ENCODE assay signal across 10 mouse cellular contexts in genomic region chr10:20927894-20928293, GRCm38 (mm10). TPM values are rescaled to one million over a fixed set of nuclear protein-coding genes. Genes with fewer than 3 reads are reported as not detected.
A peak's percentile ranks its signal among the peaks of the same experiment; 100 is the strongest.
DNase-seq lines count a peak whose midpoint lies in the region; ATAC-seq and TF ChIP-seq lines count a peak whose summit lies in the region.
"Had no signal": no experiment of that assay in that cellular context is flagged by ENCODE, and none has a peak within 500 bp of the region (broad histone marks: within the 10 kb centered on the region; RNA-seq: fewer than 3 reads in every experiment).

No protein-coding gene starts in this region.

- H3K4me3 ChIP-seq in lung, adult 2 months (replicated peaks; ENCODE audit: extremely low read depth, low read depth, low read length): no peak overlapping the region
- H3K4me3 ChIP-seq in embryonic facial prominence, embryonic 14.5 days (ENCODE audit: low read depth, low read length): no peak overlapping the region
- H3K4me3 ChIP-seq in neural tube, embryonic 15.5 days (replicated peaks): no peak overlapping the region
- H3K4me3 ChIP-seq: liver, embryonic 13.5 days; stomach, embryonic 15.5 days had no signal

- no peak overlapping the region for H3K27ac ChIP-seq in embryonic facial prominence, embryonic 14.5 days (replicated peaks; ENCODE audit: low read depth, low read length)
- H3K27ac ChIP-seq in neural tube, embryonic 15.5 days (replicated peaks): no peak overlapping the region
- H3K27ac ChIP-seq: liver, embryonic 13.5 days; stomach, embryonic 15.5 days had no signal

- 0 out of 2 replicates have a peak, but pooled peaks have one; percentile 20 for TF ChIP-seq CTCF in lung, adult 2 months (IDR thresholded peaks at IDR 0.05; ENCODE audit: insufficient read depth, low read length)

- no peak for TF ChIP-seq POLR2A in lung, adult 2 months (IDR thresholded peaks at IDR 0.05; ENCODE audit: borderline replicate concordance, extremely low read depth, low read depth, low read length)

- no peak overlapping the region for H3K9ac ChIP-seq in embryonic facial prominence, embryonic 14.5 days (ENCODE audit: low read depth, low read length)
- H3K9ac ChIP-seq in neural tube, embryonic 15.5 days (replicated peaks): no peak overlapping the region
- H3K9ac ChIP-seq: liver, embryonic 13.5 days; stomach, embryonic 15.5 days had no signal

- H3K36me3 ChIP-seq in embryonic facial prominence, embryonic 14.5 days (ENCODE audit: control insufficient read depth, insufficient read depth, low read length): no peaks in the 10 kb centered on the region
- H3K36me3 ChIP-seq in neural tube, embryonic 15.5 days: no peaks in the 10 kb centered on the region
- H3K36me3 ChIP-seq: liver, embryonic 13.5 days; stomach, embryonic 15.5 days had no signal

- 29% methylated on average over 4 of the region's 4 CpGs for WGBS in lung, adult 2 months
- WGBS in embryonic facial prominence, embryonic 14.5 days: 38% methylated on average over 4 of the region's 4 CpGs
- 36% methylated on average over 4 of the region's 4 CpGs for WGBS in neural tube, embryonic 15.5 days

- no peaks in the 10 kb centered on the region for H3K9me3 ChIP-seq in embryonic facial prominence, embryonic 14.5 days (ENCODE audit: control insufficient read depth, low read length)
- no peaks in the 10 kb centered on the region for H3K9me3 ChIP-seq in neural tube, embryonic 15.5 days (replicated peaks)
- H3K9me3 ChIP-seq: liver, embryonic 13.5 days; stomach, embryonic 15.5 days had no signal

- no peaks in the 10 kb centered on the region for H3K4me1 ChIP-seq in lung, adult 2 months (ENCODE audit: control insufficient read depth, insufficient read depth, low read length)
- H3K4me1 ChIP-seq in embryonic facial prominence, embryonic 14.5 days (ENCODE audit: control insufficient read depth, insufficient read depth, low read length): no peaks in the 10 kb centered on the region
- no peaks in the 10 kb centered on the region for H3K4me1 ChIP-seq in neural tube, embryonic 15.5 days
- H3K4me1 ChIP-seq: liver, embryonic 13.5 days; stomach, embryonic 15.5 days had no signal

- no peaks in the 10 kb centered on the region for H3K27me3 ChIP-seq in embryonic facial prominence, embryonic 14.5 days (replicated peaks; ENCODE audit: control insufficient read depth, insufficient read depth, low read length)
- H3K27me3 ChIP-seq in neural tube, embryonic 15.5 days (replicated peaks): no peaks in the 10 kb centered on the region
- H3K27me3 ChIP-seq: stomach, embryonic 15.5 days had no signal

- no peak for ATAC-seq in embryonic facial prominence, embryonic 14.5 days (ENCODE audit: low read depth)
- peak; percentile 35; the same call in 1 of the 2 replicates for ATAC-seq in neural tube, embryonic 15.5 days (ENCODE audit: low FRiP score)
- ATAC-seq in cerebellum, adult (ENCODE audit: insufficient number of reproducible peaks, low FRiP score, low TSS enrichment): no peak

- H3K4me2 ChIP-seq in embryonic facial prominence, embryonic 14.5 days (ENCODE audit: low read depth, low read length): no peak overlapping the region
- no peak overlapping the region for H3K4me2 ChIP-seq in neural tube, embryonic 15.5 days
- H3K4me2 ChIP-seq: liver, embryonic 13.5 days; stomach, embryonic 15.5 days had no signal

- peak; percentile 35 for DNase-seq in gastrocnemius, adult 18-20 months (ENCODE audit: low spot score)
- DNase-seq in gastrocnemius, postnatal 10 days: no peak
- no peak for DNase-seq in lung, adult 2 months
- DNase-seq in lung, adult 18-20 months: no peak
- DNase-seq in embryonic facial prominence, embryonic 14.5 days (ENCODE audit: low spot score): peak; percentile 67
- DNase-seq in T-cell, adult 2 months (ENCODE audit: low spot score): no peak
- DNase-seq: liver, embryonic 13.5 days had no signal

RNA-seq across cellular contexts. Expression of gene Ahi1, which starts 24.5 kb away (rescaled TPM):
- under 1 TPM; 0.50 to 0.88 TPM for total RNA-seq in gastrocnemius, adult 18-20 months (2021)
- 1 to 10 TPM; 2.2 to 3.6 TPM for total RNA-seq in gastrocnemius, postnatal 10 days (2021)
- polyA plus RNA-seq in lung, adult 2 months (2012; rRNA removed): 2.6 and 3.6 TPM in 2 replicates
- 10.7 and 12.5 TPM in 2 replicates for polyA plus RNA-seq in embryonic facial prominence, embryonic 14.5 days (2014; fragmentation: Nextera tagmentation; extraction: Ambion mirVana)
- 98.5 and 115 TPM in 2 replicates for polyA plus RNA-seq in neural tube, embryonic 15.5 days (2015; fragmentation: Nextera tagmentation; extraction: Ambion mirVana)

Comparison
In these comparisons a context has a peak if more than half of its experiments do, and no peak if none do; other contexts are left out.
1. DNase-seq: peak in gastrocnemius, adult 18-20 months (single experiment) and embryonic facial prominence, embryonic 14.5 days (single experiment); none in gastrocnemius, postnatal 10 days (single experiment), lung, adult 2 months (single experiment), lung, adult 18-20 months (0 of 2) and T-cell, adult 2 months (single experiment).